Mouse (Mus musculus) midbrain, postnatal 0 days (tissue): ENCODE results near the gene Tiam1. TPM values are rescaled to one million over a fixed set of nuclear protein-coding genes. Genes with fewer than 3 reads are reported as not detected.
A peak's percentile ranks its signal among the peaks of the same experiment; 100 is the strongest.

ENCODE experiments used
- ATAC-seq: fragments of 200-750 bp; cut with Nextera tagmentation; 2 replicates; pipeline ENCODE4 v1.8.0; 2017; ENCODE audit warnings: moderate number of reproducible peaks, mild to moderate bottlenecking, moderate TSS enrichment, moderate library complexity; ENCODE audit not compliant: low FRiP score
- DNase-seq: peaks from one replicate; pipeline ENCODE4 v3.0.0-alpha.2; 2015; ENCODE audit warnings: low spot score
- H3K27ac ChIP-seq: fragments of 300-500 bp; sonication (generic); 2 replicates; pipeline ENCODE4 v1.5.1; 2014; ENCODE audit warnings: low read depth, mild to moderate bottlenecking, low read length, mixed read lengths
- H3K27me3 ChIP-seq: fragments of 300-500 bp; sonication (generic); 2 replicates; pipeline ENCODE4 v1.6.1; 2014; ENCODE audit warnings: low read length, control low read depth, mixed read lengths; ENCODE audit not compliant: insufficient read depth
- H3K36me3 ChIP-seq: fragments of 300-500 bp; sonication (generic); 2 replicates; pipeline ENCODE4 v1.6.1; 2014; ENCODE audit warnings: low read length, control low read depth, mixed read lengths; ENCODE audit not compliant: insufficient read depth
- H3K4me1 ChIP-seq: fragments of 300-500 bp; sonication (generic); 2 replicates; pipeline ENCODE4 v1.6.1; 2014; ENCODE audit warnings: mild to moderate bottlenecking, control low read depth, antibody characterized with exemption, low read length, mixed read lengths; ENCODE audit not compliant: insufficient read depth
- H3K4me2 ChIP-seq: fragments of 300-500 bp; sonication (generic); 2 replicates; pipeline ENCODE4 v1.6.1; 2014; ENCODE audit warnings: low read depth, mild to moderate bottlenecking, low read length, mixed read lengths; ENCODE audit not compliant: poor library complexity, severe bottlenecking
- H3K4me3 ChIP-seq: fragments of 300-500 bp; sonication (generic); 2 replicates; pipeline ENCODE4 v1.5.1; 2014; ENCODE audit warnings: low read depth, mild to moderate bottlenecking, low read length, moderate library complexity
- H3K9ac ChIP-seq: fragments of 300-500 bp; sonication (generic); replicated peaks from 2 replicates; pipeline ENCODE4 v1.6.1; 2014; ENCODE audit warnings: mild to moderate bottlenecking, low read length, moderate library complexity, mixed read lengths; ENCODE audit not compliant: poor library complexity, severe bottlenecking
- H3K9me3 ChIP-seq: fragments of 300-500 bp; sonication (generic); 2 replicates; pipeline ENCODE4 v1.6.1; 2016; ENCODE audit warnings: low read length, control low read depth
- CTCF ChIP-seq: IDR thresholded peaks from 2 replicates; pipeline ENCODE4 v1.5.1; 2016; ENCODE audit warnings: antibody characterized with exemption, mild to moderate bottlenecking
- WGBS: fragments of 180-500 bp; shearing (Covaris S2); extraction: QIAGEN DNeasy Blood & Tissue Kit; methylation state at CpG from one replicate; pipeline ENCODE4 v1.1.7; 2014; 5-methylcytosine and 5-hydroxymethylcytosine counted together
- polyA plus RNA-seq: library from polyadenylated mRNA; unstranded; fragments of >200 nt; fragmentation: Nextera tagmentation; extraction: Ambion mirVana; gene quantifications from 2 replicates; pipeline ENCODE4 v1.2.1, GENCODE M21; 2015
- total RNA-seq: library from RNA; depleted of rRNA; stranded (reverse); fragments of >200 nt; gene quantifications from 2 replicates; pipeline ENCODE4 v1.2.3, GENCODE M21; 2014

Gene Tiam1
- total and polyA plus RNA-seq, 2 experiments from 2014 or later, result 17.6 to 26.9 TPM

DNA sequence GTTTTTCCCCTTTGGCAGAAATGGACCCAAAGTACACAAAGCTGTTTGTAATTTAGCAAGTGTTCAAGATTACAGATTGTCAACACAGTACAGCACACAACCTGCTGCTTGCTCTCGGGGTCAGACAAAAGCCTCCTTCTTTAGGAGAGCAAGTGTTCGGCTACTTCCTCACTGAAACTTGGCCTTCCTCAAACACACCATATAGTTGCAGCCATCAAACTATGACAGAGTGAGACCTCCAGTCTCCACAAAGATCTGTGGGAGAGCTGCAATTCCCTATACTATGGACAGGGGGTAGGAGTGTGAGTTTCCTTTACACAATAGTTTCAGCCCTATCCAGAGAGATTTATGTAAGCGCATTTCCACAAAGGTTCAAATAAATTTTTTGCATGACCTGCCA, 278.9 kb downstream of the Tiam1 start:
- no peak for TF ChIP-seq CTCF
- ATAC-seq, result no peak

GRCm38 (mm10) chr16:89863264-89863663, 280.3 kb downstream of the Tiam1 start:
- H3K27me3 ChIP-seq, result no peaks in the 10 kb centered on the region
- H3K27ac ChIP-seq, result no peak overlapping the region
- no peak overlapping the region for H3K9ac ChIP-seq
- TF ChIP-seq CTCF, result no peak
- DNase-seq (no peak), ATAC-seq (no peak)
- 25% methylated on average over 5 of the region's 5 CpGs for WGBS
- H3K36me3 ChIP-seq, result peaks cover 4% of the 10 kb centered on the region; the same call in 1 of the 2 replicates
- H3K4me1 ChIP-seq, result no peaks in the 10 kb centered on the region
- no peak overlapping the region for H3K4me2 ChIP-seq
- no peak overlapping the region for H3K4me3 ChIP-seq
- H3K9me3 ChIP-seq, result no peaks in the 10 kb centered on the region

More for the DNA sequence above, 278.9 kb downstream of the Tiam1 start:
- WGBS, result 78% methylated on average over 3 of the region's 3 CpGs
- no peak for DNase-seq
- Histone ChIP-seq H3K4me1 (no peaks in the 10 kb centered on the region), H3K27me3 (no peaks in the 10 kb centered on the region), H3K9me3 (no peaks in the 10 kb centered on the region), H3K27ac (no peak overlapping the region), H3K4me3 (no peak overlapping the region), H3K36me3 (no peaks in the 10 kb centered on the region; the same call in 1 of the 2 replicates), H3K9ac (no peak overlapping the region), H3K4me2 (no peak overlapping the region)

DNA sequence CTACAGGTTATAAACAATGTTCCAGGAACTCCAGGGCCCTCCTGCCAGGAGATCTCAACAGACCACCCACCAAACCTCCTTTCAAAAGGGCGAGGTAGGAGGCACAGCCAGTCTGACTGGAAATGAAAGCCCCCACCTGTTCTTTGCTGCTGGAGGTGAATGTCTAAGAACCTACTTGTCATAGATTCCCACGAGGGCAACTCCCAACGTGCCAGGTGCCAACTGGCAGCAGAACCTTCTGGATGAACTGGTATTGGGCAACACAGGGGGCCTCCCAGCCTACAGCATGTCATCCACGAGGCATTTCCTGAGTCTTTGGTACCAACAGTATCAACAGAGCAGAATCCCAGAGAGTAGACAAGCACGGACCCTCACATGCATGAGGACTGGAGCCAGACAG, 282.0 kb downstream of the Tiam1 start:
- no peaks in the 10 kb centered on the region for H3K9me3 ChIP-seq
- DNase-seq, result no peak
- peaks cover 4% of the 10 kb centered on the region; the same call in 1 of the 2 replicates for H3K36me3 ChIP-seq
- H3K4me2 ChIP-seq, result no peak overlapping the region
- no peak overlapping the region for H3K9ac ChIP-seq
- no peak overlapping the region for H3K4me3 ChIP-seq
- ATAC-seq, result no peak; the same call in 1 of the 2 replicates
- H3K27ac ChIP-seq, result no peak overlapping the region
- no peaks in the 10 kb centered on the region for H3K4me1 ChIP-seq
- TF ChIP-seq CTCF, result no peak
- WGBS, result 66% methylated on average over 5 of the region's 5 CpGs
- no peaks in the 10 kb centered on the region for H3K27me3 ChIP-seq

- DNase-seq, result no peak
These were observed 282.9 kb downstream of the Tiam1 start for GRCm38 (mm10) chr16:89860708-89861107.

GRCm38 (mm10) chr16:89857666-89858065, 285.9 kb downstream of the Tiam1 start:
- 49% methylated on average over 3 of the region's 3 CpGs for WGBS
- ATAC-seq (no peak), DNase-seq (peak; percentile 30)
- no peak overlapping the region for H3K9ac ChIP-seq
- no peaks in the 10 kb centered on the region for H3K27me3 ChIP-seq
- H3K27ac ChIP-seq, result no peak overlapping the region
- no peak overlapping the region for H3K4me3 ChIP-seq
- no peak for TF ChIP-seq CTCF
- H3K36me3 ChIP-seq, result peaks cover 4% of the 10 kb centered on the region; the same call in 1 of the 2 replicates
- H3K9me3 ChIP-seq, result no peaks in the 10 kb centered on the region
- no peaks in the 10 kb centered on the region for H3K4me1 ChIP-seq
- no peak overlapping the region for H3K4me2 ChIP-seq

More at GRCm38 (mm10) chr16:89860708-89861107, 282.9 kb downstream of the Tiam1 start:
- TF ChIP-seq CTCF, result no peak
- Histone ChIP-seq H3K27me3 (no peaks in the 10 kb centered on the region), H3K4me3 (no peak overlapping the region), H3K9me3 (no peaks in the 10 kb centered on the region), H3K36me3 (peaks cover 4% of the 10 kb centered on the region; the same call in 1 of the 2 replicates), H3K9ac (no peak overlapping the region), H3K4me2 (no peak overlapping the region), H3K4me1 (no peaks in the 10 kb centered on the region), H3K27ac (no peak overlapping the region)
- no peak for ATAC-seq
- 47% methylated on average over 6 of the region's 6 CpGs for WGBS

DNA sequence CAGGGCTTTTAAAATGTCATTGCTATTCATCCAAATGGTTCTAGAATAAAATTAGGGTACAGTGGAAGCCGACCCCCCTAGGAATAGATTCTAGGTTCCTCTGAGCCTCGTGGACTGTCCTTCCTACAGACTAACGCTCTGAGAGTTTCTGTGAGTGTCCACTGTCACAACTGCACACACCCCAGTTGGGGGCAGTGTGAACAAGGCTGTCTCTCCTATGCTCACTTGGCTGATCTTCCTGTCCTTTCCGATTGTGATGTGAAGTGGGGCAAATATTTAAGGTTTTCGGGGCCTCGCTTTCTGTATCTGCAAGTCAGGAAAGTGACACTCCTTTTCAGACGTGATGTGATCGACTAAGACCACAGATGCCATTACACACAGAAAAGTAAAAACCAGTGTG, 288.8 kb downstream of the Tiam1 start:
- no peak for ATAC-seq
- no peak overlapping the region for H3K4me2 ChIP-seq
- peak; percentile 63 for TF ChIP-seq CTCF
- peaks cover 4% of the 10 kb centered on the region; the same call in 1 of the 2 replicates for H3K36me3 ChIP-seq
- peak; percentile 41 for DNase-seq
- H3K27ac ChIP-seq, result no peak overlapping the region
- 78% methylated on average over 8 of the region's 8 CpGs for WGBS
- no peaks in the 10 kb centered on the region for H3K4me1 ChIP-seq
- H3K9ac ChIP-seq, result no peak overlapping the region
- H3K27me3 ChIP-seq, result no peaks in the 10 kb centered on the region
- no peak overlapping the region for H3K4me3 ChIP-seq
- no peaks in the 10 kb centered on the region for H3K9me3 ChIP-seq
